Mouse (Mus musculus): ENCODE results near the gene Gas7. TPM values are rescaled to one million over a fixed set of nuclear protein-coding genes. Genes with fewer than 3 reads are reported as not detected.

Gene Gas7
- polyA plus RNA-seq, 1 experiment = 239 TPM

- H3K27ac ChIP-seq (ENCODE audit: insufficient read depth, low read length) = no peak overlapping the region
- no peaks in the 10 kb centered on the region for H3K4me1 ChIP-seq (ENCODE audit: control insufficient read depth, insufficient read depth, low read length)
- no peak overlapping the region for H3K4me3 ChIP-seq (ENCODE audit: insufficient read depth, low read length)
- no peak for TF ChIP-seq CTCF (IDR thresholded peaks at IDR 0.05; ENCODE audit: extremely low read depth, insufficient read depth, low read length)
- no peak for TF ChIP-seq POLR2A (IDR thresholded peaks at IDR 0.05; ENCODE audit: extremely low read depth, insufficient read depth, low read length)
These were observed 55.6 kb downstream of the Gas7 start for GRCm38 (mm10) chr11:67510831-67511230.

DNA sequence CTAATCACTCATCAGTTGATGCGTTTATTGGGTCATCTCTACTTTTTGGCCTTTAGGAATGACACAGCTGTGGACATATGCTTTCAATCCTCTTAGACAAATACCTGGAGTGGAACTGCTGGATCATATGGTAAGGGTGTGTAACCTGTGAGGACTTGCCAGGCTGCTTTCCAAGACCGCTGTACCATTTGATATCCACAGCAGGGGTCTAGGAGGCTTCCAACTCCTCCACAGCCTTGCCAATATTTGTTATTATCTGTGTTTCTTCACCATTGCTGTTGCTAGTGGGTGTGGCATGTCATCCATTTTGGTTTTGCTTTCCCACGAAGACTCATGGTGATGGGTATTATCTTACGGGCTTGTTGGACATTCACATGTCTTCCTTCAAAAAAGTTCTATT lies 57.8 kb downstream of the Gas7 start:
- H3K4me3 ChIP-seq (ENCODE audit: insufficient read depth, low read length) = no peak overlapping the region
- no peak for TF ChIP-seq CTCF (IDR thresholded peaks at IDR 0.05; ENCODE audit: extremely low read depth, insufficient read depth, low read length)
- TF ChIP-seq POLR2A (IDR thresholded peaks at IDR 0.05; ENCODE audit: extremely low read depth, insufficient read depth, low read length) = no peak

GRCm38 (mm10) chr11:67514401-67514800 lies 59.2 kb downstream of the Gas7 start:
- TF ChIP-seq CTCF (IDR thresholded peaks at IDR 0.05; ENCODE audit: extremely low read depth, insufficient read depth, low read length) (peak; percentile 35), POLR2A (IDR thresholded peaks at IDR 0.05; ENCODE audit: extremely low read depth, insufficient read depth, low read length) (no peak)
- H3K4me1 ChIP-seq (ENCODE audit: control insufficient read depth, insufficient read depth, low read length) = peaks cover 2% of the 10 kb centered on the region; the same call in 1 of the 2 replicates
- H3K27ac ChIP-seq (ENCODE audit: insufficient read depth, low read length) = no peak overlapping the region
- H3K4me3 ChIP-seq (ENCODE audit: insufficient read depth, low read length) = no peak overlapping the region

More for the DNA sequence above, 57.8 kb downstream of the Gas7 start:
- no peak overlapping the region for H3K27ac ChIP-seq (ENCODE audit: insufficient read depth, low read length)
- H3K4me1 ChIP-seq (ENCODE audit: control insufficient read depth, insufficient read depth, low read length) = no peaks in the 10 kb centered on the region

DNA sequence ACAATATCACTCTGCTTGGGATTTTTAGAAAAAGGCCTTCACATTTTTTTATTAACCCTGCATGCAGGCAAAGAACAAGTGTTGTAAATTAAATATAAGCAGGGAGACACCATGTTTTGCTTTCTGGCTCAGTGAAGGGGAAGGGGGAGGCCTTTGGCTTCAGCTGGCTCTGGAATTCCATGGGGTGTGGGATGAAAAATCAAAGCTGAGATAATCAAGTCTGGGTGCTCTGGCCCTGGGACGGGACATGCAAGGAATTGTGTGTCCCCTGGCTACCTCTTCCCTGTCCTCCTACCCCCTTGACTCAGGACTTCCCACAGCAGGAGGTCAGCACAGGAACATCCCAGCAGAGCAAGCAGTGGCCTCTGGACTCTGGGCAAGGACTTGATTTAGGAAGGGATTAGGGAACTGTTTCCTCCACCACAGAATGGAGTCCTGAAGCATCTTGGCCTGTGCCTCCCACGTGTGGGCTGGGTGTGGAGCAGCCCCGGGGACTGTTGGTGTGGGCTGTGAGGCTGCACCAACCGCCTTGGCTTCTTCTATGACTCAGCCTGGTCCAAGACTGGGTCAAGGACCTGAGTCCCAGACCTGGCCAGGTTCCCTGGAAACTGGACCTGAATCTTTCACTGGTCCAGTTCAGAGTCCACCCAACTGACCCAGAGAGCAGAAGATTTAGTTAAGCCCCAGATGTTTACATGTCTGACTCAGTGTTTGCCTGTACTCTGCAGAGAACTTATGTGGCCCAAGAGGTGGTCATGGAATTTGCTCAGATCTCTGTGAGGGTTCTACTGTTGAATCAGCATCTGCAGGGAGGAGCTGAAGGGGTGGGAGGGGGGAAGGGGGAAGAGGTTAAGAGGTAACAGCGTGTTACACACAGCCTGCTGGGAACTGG lies 60.0 kb downstream of the Gas7 start:
- Histone ChIP-seq H3K27ac (ENCODE audit: insufficient read depth, low read length) (no peak overlapping the region), H3K4me1 (ENCODE audit: control insufficient read depth, insufficient read depth, low read length) (peaks cover 2% of the 10 kb centered on the region; the same call in 1 of the 2 replicates), H3K4me3 (ENCODE audit: insufficient read depth, low read length) (no peak overlapping the region)
- TF ChIP-seq CTCF (IDR thresholded peaks at IDR 0.05; ENCODE audit: extremely low read depth, insufficient read depth, low read length) (no peak), POLR2A (IDR thresholded peaks at IDR 0.05; ENCODE audit: extremely low read depth, insufficient read depth, low read length) (no peak)

DNA sequence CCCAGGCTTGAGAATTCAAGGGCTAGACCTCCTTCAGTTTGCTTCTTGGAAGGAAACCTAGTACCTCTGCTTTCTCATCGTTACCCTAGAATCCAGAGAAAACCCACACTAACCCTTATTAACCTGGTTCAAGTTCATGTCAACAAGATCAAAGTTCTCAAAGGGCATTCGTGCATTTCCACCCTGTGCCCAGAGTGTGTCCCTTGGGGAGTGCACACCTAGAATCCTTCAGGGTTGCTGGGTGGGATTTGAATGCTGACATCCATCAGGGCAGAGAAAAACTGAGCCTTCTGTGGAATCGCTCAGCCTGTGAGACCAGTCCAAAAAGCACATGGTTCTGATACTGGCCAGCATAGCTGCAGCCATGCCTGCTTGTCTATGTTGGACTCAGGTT lies 60.7 kb downstream of the Gas7 start:
- Histone ChIP-seq H3K27ac (ENCODE audit: insufficient read depth, low read length) (no peak overlapping the region), H3K4me1 (ENCODE audit: control insufficient read depth, insufficient read depth, low read length) (peaks cover 2% of the 10 kb centered on the region; the same call in 1 of the 2 replicates), H3K4me3 (ENCODE audit: insufficient read depth, low read length) (no peak overlapping the region)
- TF ChIP-seq POLR2A (IDR thresholded peaks at IDR 0.05; ENCODE audit: extremely low read depth, insufficient read depth, low read length) (no peak), CTCF (IDR thresholded peaks at IDR 0.05; ENCODE audit: extremely low read depth, insufficient read depth, low read length) (no peak)

GRCm38 (mm10) chr11:67517748-67518147 lies 62.5 kb downstream of the Gas7 start:
- Histone ChIP-seq H3K27ac (ENCODE audit: insufficient read depth, low read length) (no peak overlapping the region), H3K4me3 (ENCODE audit: insufficient read depth, low read length) (no peak overlapping the region), H3K4me1 (ENCODE audit: control insufficient read depth, insufficient read depth, low read length) (peaks cover 2% of the 10 kb centered on the region; the same call in 1 of the 2 replicates)
- TF ChIP-seq POLR2A (IDR thresholded peaks at IDR 0.05; ENCODE audit: extremely low read depth, insufficient read depth, low read length) (no peak), CTCF (IDR thresholded peaks at IDR 0.05; ENCODE audit: extremely low read depth, insufficient read depth, low read length) (no peak)

DNA sequence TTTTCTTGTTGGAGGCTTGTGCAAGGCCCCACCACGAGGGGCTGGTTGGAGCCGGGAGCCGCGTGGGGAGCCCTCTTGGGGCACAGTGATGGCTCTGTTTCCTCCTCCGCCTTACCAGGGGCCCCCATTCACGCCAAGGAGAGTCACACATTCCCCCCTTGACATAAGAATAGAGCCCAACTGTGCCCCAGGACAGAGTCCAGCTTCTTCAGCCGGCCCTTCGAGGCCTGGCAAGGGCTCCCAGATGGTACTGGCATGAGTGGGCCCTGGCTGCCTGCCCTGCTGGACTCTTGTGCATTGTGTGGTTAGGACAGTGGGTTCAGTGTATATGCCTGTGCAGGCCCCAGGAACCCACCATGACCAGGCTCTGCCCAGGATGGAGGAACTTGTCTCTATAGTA lies 63.7 kb downstream of the Gas7 start:
- Histone ChIP-seq H3K4me1 (ENCODE audit: control insufficient read depth, insufficient read depth, low read length) (peaks cover 2% of the 10 kb centered on the region; the same call in 1 of the 2 replicates), H3K27ac (ENCODE audit: insufficient read depth, low read length) (no peak overlapping the region), H3K4me3 (ENCODE audit: insufficient read depth, low read length) (no peak overlapping the region)
- no peak for TF ChIP-seq POLR2A (IDR thresholded peaks at IDR 0.05; ENCODE audit: extremely low read depth, insufficient read depth, low read length)
- TF ChIP-seq CTCF (IDR thresholded peaks at IDR 0.05; ENCODE audit: extremely low read depth, insufficient read depth, low read length) = no peak

- H3K4me1 ChIP-seq (ENCODE audit: control insufficient read depth, insufficient read depth, low read length) = peaks cover 13% of the 10 kb centered on the region
- no peak overlapping the region for H3K4me3 ChIP-seq (ENCODE audit: insufficient read depth, low read length)
- H3K27ac ChIP-seq (ENCODE audit: insufficient read depth, low read length) = no peak overlapping the region
- TF ChIP-seq POLR2A (IDR thresholded peaks at IDR 0.05; ENCODE audit: extremely low read depth, insufficient read depth, low read length) (no peak), CTCF (IDR thresholded peaks at IDR 0.05; ENCODE audit: extremely low read depth, insufficient read depth, low read length) (no peak)
These were observed 67.4 kb downstream of the Gas7 start for GRCm38 (mm10) chr11:67522671-67523070.

DNA sequence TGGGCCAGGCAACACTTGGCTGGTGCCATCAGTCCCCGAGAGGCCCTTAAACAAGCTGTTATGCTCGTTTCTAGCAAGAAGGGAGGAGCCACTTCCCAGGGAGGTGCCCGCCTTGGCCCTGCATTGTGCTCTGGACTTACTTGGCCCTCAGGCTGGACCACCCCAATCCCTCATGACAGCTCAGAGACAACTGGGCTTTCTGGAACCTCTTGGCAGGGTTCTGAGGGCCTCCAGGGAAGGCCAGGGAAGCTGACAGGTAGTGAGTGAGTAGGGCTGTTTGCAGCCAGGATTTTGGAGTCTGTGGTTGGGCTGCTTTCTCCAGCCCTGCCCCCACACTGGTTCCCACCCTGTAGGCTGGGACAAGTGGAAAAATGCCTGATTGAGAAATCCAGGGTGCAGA lies 68.6 kb downstream of the Gas7 start:
- Histone ChIP-seq H3K27ac (ENCODE audit: insufficient read depth, low read length) (no peak overlapping the region), H3K4me1 (ENCODE audit: control insufficient read depth, insufficient read depth, low read length) (peaks cover 11% of the 10 kb centered on the region), H3K4me3 (ENCODE audit: insufficient read depth, low read length) (no peak overlapping the region)
- TF ChIP-seq POLR2A (IDR thresholded peaks at IDR 0.05; ENCODE audit: extremely low read depth, insufficient read depth, low read length) = no peak
- TF ChIP-seq CTCF (IDR thresholded peaks at IDR 0.05; ENCODE audit: extremely low read depth, insufficient read depth, low read length) = no peak

DNA sequence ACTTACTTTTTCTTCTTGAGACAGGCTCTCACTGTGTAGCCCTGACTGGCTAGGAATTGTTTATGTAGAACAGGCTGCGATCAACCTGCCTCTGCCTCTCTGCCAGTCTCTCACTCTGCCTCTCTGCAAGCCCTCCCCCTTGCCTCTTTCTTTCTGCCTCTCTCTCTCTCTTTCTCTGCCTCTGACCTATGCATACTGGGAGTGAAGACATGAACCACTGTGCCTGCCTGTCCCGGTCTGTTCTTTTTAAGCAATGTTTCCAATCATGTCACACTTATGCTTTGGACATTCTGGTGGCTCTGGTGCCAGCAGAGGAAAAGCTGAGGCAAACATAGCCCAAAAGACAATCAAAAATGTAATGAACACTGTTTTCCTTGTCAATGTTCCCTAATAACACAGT lies 69.5 kb downstream of the Gas7 start:
- no peak for TF ChIP-seq POLR2A (IDR thresholded peaks at IDR 0.05; ENCODE audit: extremely low read depth, insufficient read depth, low read length)
- TF ChIP-seq CTCF (IDR thresholded peaks at IDR 0.05; ENCODE audit: extremely low read depth, insufficient read depth, low read length) = no peak
- Histone ChIP-seq H3K4me3 (ENCODE audit: insufficient read depth, low read length) (no peak overlapping the region), H3K4me1 (ENCODE audit: control insufficient read depth, insufficient read depth, low read length) (peaks cover 11% of the 10 kb centered on the region), H3K27ac (ENCODE audit: insufficient read depth, low read length) (no peak overlapping the region)
